Mouse (Mus musculus) thymus, adult 2 months (tissue): ENCODE results near the gene Emc8.

Source experiments
- CTCF ChIP-seq: fragments of 200-500 bp; IDR thresholded peaks from 2 replicates; pipeline ENCODE4 v1.5.1; 2012; ENCODE audit warnings: mild to moderate bottlenecking, control low read depth, low read length, moderate library complexity, borderline replicate concordance; ENCODE audit not compliant: control insufficient read depth, poor library complexity, insufficient read depth; ENCODE audit errors: extremely low read depth
- POLR2A ChIP-seq: fragments of 200-500 bp; IDR thresholded peaks from 2 replicates; pipeline ENCODE4 v1.6.1; 2012; ENCODE audit warnings: mild to moderate bottlenecking, low read length, control low read depth, moderate library complexity; ENCODE audit not compliant: control insufficient read depth, poor library complexity, insufficient read depth; ENCODE audit errors: extremely low read depth

DNA sequence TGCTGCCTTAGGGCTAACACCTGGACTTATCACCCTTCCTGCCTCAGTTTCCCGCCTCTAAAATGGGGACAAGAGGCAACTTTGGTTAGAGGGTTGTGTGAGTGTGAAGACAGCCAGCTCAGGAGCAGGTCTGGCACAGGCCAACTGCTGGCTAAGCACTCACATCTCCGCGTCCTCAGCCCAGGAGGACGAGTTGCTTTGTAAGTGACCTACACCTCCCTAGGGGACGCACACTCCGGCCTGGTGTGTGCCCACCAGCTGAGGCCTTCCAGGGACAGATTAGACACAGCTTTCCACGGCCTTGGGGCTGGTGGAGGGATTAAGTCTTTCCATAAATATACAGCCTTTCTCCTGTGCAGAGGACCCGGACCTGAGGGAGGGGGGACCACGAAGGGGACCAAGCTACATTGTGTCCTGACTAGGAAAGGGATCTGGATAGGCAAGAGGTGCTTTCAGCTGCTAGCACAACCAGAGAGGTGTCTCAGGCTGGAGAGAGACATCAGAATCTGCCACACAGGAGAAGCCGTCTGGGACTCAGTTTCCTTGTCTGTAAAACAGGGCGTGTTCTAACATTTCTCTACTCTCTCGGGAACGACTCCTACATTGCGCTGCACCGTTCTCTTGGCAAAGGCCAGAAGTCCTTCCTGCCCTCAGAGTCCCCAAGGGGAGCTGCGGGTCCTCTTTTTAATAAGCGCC lies 35.3 kb downstream of the Emc8 start:
- no peak for TF ChIP-seq POLR2A
- no peak for TF ChIP-seq CTCF
